Mouse (Mus musculus) liver, postnatal 0 days (tissue): ENCODE data around the gene Nsun7.

ENCODE experiments used
- CTCF ChIP-seq: sonication (generic); IDR thresholded peaks from 2 replicates; pipeline ENCODE4 v1.5.1; 2016; ENCODE audit warnings: antibody characterized with exemption, low read depth
- EP300 ChIP-seq: IDR thresholded peaks from 2 replicates; pipeline ENCODE4 v1.6.1; 2016; ENCODE audit warnings: antibody characterized with exemption, low read depth, mild to moderate bottlenecking

DNA sequence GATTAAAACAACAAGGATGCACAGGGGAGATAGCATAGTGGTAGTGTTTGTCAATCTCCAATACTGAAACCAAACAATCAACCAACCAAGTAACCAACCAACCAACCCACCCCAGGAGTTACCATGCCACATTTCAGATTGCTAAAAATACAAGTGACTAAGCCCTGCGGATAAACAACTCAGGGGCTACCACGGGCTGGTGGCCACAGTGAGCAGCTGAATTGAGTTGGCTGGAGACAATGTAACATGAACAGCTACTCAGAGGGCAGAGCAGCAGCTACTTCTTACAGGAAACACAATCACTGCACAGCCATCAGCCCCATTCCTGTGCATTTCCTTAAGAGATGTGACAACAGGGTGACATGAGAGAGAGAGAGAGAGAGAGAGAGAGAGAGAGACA, 84.5 kb downstream of the Nsun7 start:
- TF ChIP-seq CTCF (no peak), EP300 (no peak)
